Mouse (Mus musculus) activated CD4-positive, CD25-positive, alpha-beta regulatory T cell, adult 4 months (primary cell): Measurements from ENCODE around the gene Serping1. TPM values are rescaled to one million over a fixed set of nuclear protein-coding genes. Genes with fewer than 3 reads are reported as not detected.

Source experiments
- polyA plus RNA-seq, 2 experiments: library from polyadenylated mRNA; unstranded; fragments of 100-300 nt; shearing (Covaris generic); gene quantifications; one replicate each; pipeline ENCODE4 v1.2.1; 2017

Gene Serping1
- polyA plus RNA-seq, 2 experiments from 2014 or later, result not detected

Other genes with a start within 250 kb of the Serping1 start
- gene Ctnnd1, start 124.7 kb downstream of the Serping1 start, polyA plus RNA-seq, result under 1 TPM; 0.29 to 0.67 TPM
- gene Btbd18, start 116.4 kb downstream of the Serping1 start, polyA plus RNA-seq, result under 1 TPM; 0.15 to 0.53 TPM
- 100 to 1,000 TPM; 152 to 184 TPM for gene Selenoh, start 104.7 kb downstream of the Serping1 start, polyA plus RNA-seq
- gene Gm28635, start 97.4 kb downstream of the Serping1 start, polyA plus RNA-seq, result not detected
- 10 to 100 TPM; 16.9 to 17.8 TPM for gene Med19, start 97.0 kb downstream of the Serping1 start, polyA plus RNA-seq
- gene Tmx2, start 96.3 kb downstream of the Serping1 start, polyA plus RNA-seq, result 100 to 1,000 TPM; 108 to 124 TPM
- 10 to 100 TPM; 13.7 to 14.5 TPM for gene Zdhhc5, start 60.3 kb downstream of the Serping1 start, polyA plus RNA-seq
- 10 to 100 TPM; 47.4 to 47.7 TPM for gene Clp1, start 48.1 kb downstream of the Serping1 start, polyA plus RNA-seq
- gene Ypel4, start 41.4 kb downstream of the Serping1 start, polyA plus RNA-seq, result 1 to 10 TPM in 1 of 2 experiments, under 1 TPM in 1; 0.64 to 1.1 TPM
- not detected for gene Gm19426, start 31.8 kb downstream of the Serping1 start, polyA plus RNA-seq
- 10 to 100 TPM; 71.4 to 83.0 TPM for gene Ube2l6, start 23.4 kb upstream of the Serping1 start, polyA plus RNA-seq
- not detected for gene Smtnl1, start 47.2 kb upstream of the Serping1 start, polyA plus RNA-seq
- gene Timm10, start 51.6 kb upstream of the Serping1 start, polyA plus RNA-seq, result 10 to 100 TPM; 36.8 to 40.4 TPM
- 1 to 10 TPM; 3.7 to 7.6 TPM for gene Slc43a1, start 63.4 kb upstream of the Serping1 start, polyA plus RNA-seq
- not detected for gene Rtn4rl2, start 111.3 kb upstream of the Serping1 start, polyA plus RNA-seq
- gene Slc43a3, start 161.1 kb upstream of the Serping1 start, polyA plus RNA-seq, result 10 to 100 TPM; 15.5 to 15.6 TPM
- under 1 TPM in 1 of 2 experiments, not detected in 1; 0.65 TPM for gene Prg2, start 205.0 kb upstream of the Serping1 start, polyA plus RNA-seq
- gene Prg3, start 212.8 kb upstream of the Serping1 start, polyA plus RNA-seq, result not detected